Mouse (Mus musculus) left cerebral cortex, adult 11 months (tissue): ENCODE data around the gene Tspan9.

ENCODE experiments used
- DNase-seq: peaks from one replicate; pipeline ENCODE4 v3.0.0; 2022; ENCODE audit warnings: low spot score

Gene Tspan9

DNA sequence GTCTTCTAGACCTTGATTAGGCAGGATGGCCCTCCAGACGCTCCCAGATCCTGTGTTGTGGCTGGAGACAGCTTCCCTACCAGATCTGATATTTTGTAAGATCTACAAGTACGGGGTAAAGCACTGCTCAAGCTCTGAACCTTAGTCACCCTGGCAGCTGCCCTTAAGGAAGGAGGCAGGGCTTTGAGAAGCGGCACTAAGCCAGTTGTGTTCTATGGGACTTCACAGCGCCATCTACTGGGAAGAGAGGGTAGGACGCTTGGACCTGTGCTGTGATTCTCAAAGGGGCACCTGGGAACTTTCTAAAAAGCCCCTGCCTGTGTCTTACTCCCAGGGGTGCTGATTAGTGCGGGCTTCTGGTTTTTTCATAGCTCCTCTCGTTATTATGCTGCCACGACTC, 222.7 kb downstream of the Tspan9 start:
- peak; percentile 53 for DNase-seq

DNA sequence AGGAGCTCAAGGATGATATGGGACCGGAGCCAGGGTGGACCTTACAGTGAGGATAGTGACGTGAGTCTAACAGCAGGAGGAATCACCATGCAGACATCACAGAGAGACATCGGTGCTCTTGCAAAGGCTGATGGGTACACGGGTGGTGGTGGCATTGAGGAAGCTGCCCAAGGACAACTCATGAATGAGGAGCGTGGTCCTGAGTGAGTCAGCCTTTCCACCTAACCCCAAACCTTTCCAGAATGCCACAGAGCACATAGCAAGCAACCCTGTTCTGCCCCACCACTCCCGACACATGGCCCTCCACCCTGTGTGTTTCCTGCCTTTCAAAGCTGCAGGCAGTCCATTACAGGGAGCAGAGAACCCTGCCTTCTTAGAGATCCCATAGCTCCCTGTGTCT, 223.9 kb downstream of the Tspan9 start:
- no peak for DNase-seq

DNA sequence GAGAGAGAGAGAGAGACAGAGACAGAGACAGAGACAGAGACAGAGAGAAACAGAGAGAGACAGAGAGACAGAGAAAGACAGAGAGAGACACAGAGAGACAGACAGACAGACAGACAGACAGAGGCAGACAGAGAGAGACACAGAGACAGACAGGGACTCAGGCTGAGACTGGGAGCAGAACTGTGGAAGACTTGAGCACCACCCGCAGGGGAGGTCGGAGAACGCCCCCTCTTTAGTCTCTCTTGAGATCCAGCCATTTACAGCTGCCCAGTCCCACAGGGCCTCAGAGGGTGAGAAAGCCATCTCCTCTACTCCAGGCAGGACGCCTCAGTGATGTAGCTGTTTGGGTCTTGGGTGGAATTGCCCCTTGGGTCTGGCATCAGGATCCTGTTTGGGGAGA, 225.7 kb downstream of the Tspan9 start:
- DNase-seq = no peak

DNA sequence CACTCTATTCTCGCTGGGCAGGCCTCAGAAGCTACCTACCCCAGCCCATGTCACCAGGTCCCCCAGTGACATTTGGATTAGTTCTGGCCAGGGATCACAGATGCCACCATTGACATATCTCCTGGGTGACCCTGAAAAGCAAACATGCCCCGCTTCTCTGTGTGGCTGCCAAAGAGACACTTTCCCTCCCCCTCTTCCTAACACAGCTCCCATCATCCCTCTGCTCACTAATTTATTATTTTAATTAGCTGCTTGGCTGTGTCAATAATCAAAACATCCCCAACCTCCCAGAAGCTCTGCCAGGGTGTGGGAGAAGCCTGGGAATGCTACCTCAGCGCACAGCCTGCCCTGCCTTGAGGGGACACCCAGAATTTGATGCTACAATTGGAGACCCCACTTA, 226.4 kb downstream of the Tspan9 start:
- DNase-seq = no peak

DNA sequence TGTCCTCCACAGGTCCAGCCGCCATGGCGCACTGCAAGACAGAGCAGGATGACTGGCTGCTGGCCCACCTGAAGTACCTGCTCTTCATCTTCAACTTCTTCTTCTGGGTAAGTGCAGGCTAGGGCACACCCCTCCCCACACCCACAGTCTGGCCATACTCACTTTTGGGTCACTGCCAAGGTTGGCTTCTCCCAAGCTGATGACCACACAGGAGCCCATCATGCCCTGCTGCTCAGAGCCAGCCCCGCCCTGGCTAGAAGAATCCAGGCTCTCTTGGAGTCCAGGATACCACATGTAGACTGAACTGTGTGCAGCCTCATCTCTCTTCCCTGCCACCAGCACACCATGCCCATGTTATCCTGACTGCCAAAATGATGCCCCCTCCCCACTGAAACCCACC, 230.5 kb downstream of the Tspan9 start:
- no peak for DNase-seq

DNA sequence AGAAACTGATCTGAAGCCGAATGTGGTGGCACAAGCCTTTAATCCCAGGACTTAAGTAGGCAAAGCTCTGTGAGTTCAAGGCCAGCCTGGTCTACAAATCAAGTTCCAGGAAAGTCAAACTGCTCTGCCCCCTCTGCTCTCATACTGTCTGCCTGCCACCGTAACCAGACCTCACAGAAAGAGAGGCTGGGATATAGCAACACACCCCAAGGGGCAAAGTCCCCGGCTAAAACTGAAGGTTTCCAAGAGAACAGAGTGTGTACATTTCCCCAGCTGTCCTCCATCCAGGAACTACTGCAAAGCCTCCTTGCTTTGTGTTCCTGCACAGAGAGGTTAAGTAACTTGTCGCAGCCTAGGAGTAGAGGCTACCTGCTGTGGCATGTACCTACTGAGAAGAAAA, 231.7 kb downstream of the Tspan9 start:
- DNase-seq = no peak
